Mouse (Mus musculus) liver, embryonic 11.5 days (tissue): Measurements from ENCODE around the gene Baat. TPM values are rescaled to one million over a fixed set of nuclear protein-coding genes. Genes with fewer than 3 reads are reported as not detected.

Experiments used
- ATAC-seq: fragments of 200-750 bp; cut with Nextera tagmentation; replicated peaks from 2 replicates; pipeline ENCODE4 v1.8.0; 2017; ENCODE audit warnings: moderate number of reproducible peaks, mild to moderate bottlenecking, moderate TSS enrichment, moderate library complexity; ENCODE audit not compliant: low FRiP score
- DNase-seq: peaks from one replicate; pipeline ENCODE4 v3.0.0-alpha.2; 2017; ENCODE audit warnings: low spot score
- H3K27ac ChIP-seq: fragments of 300-500 bp; sonication (generic); 2 replicates; pipeline ENCODE4 v1.5.1; 2014; ENCODE audit warnings: mild to moderate bottlenecking, low read depth, low read length, control low read depth
- H3K27me3 ChIP-seq: fragments of 300-500 bp; sonication (generic); replicated peaks from 2 replicates; pipeline ENCODE4 v1.6.1; 2014; ENCODE audit warnings: low read length, mixed read lengths; ENCODE audit not compliant: control insufficient read depth, insufficient read depth
- H3K36me3 ChIP-seq: fragments of 300-500 bp; sonication (generic); 2 replicates; pipeline ENCODE4 v1.6.1; 2014; ENCODE audit warnings: mild to moderate bottlenecking, low read length, moderate library complexity, mixed read lengths; ENCODE audit not compliant: control insufficient read depth, insufficient read depth
- H3K4me1 ChIP-seq: fragments of 300-500 bp; sonication (generic); replicated peaks from 2 replicates; pipeline ENCODE4 v1.6.1; 2014; ENCODE audit warnings: low read length, mixed read lengths; ENCODE audit not compliant: control insufficient read depth, insufficient read depth
- H3K4me2 ChIP-seq: fragments of 300-500 bp; sonication (generic); 2 replicates; pipeline ENCODE4 v1.6.1; 2014; ENCODE audit warnings: mild to moderate bottlenecking, control low read depth, moderate library complexity
- H3K4me3 ChIP-seq: fragments of 300-500 bp; sonication (generic); 2 replicates; pipeline ENCODE4 v1.5.1; 2014; ENCODE audit warnings: low read depth, low read length, control low read depth
- H3K9ac ChIP-seq: fragments of 300-500 bp; sonication (generic); 2 replicates; pipeline ENCODE4 v1.6.1; 2014; ENCODE audit warnings: low read depth, low read length, control low read depth
- H3K9me3 ChIP-seq: fragments of 300-500 bp; sonication (generic); 2 replicates; pipeline ENCODE4 v1.6.1; 2016; ENCODE audit warnings: low read length, inconsistent platforms, mixed read lengths; ENCODE audit not compliant: control insufficient read depth
- WGBS: fragments of 180-500 bp; shearing (Covaris S2); extraction: QIAGEN DNeasy Blood & Tissue Kit; methylation state at CpG from one replicate; pipeline ENCODE4 v1.1.7; 2014; 5-methylcytosine and 5-hydroxymethylcytosine counted together
- polyA plus RNA-seq: library from polyadenylated mRNA; unstranded; fragments of >200 nt; fragmentation: Nextera tagmentation; extraction: Ambion mirVana; gene quantifications from 2 replicates; pipeline ENCODE4 v1.2.1, GENCODE M21; 2014

Gene Baat
- polyA plus RNA-seq: 0.25 TPM in 1 of 2 replicates, not detected in the other

GRCm38 (mm10) chr4:49506386-49506785, at the start of gene Baat:
TSS of gene Baat (minus strand) at chr4:49506557.
- Histone ChIP-seq H3K4me1 (no peaks in the 10 kb centered on the region), H3K4me2 (no peak within 1 kb of the TSS), H3K27ac (no peak within 1 kb of the TSS), H3K9ac (no peak within 1 kb of the TSS), H3K9me3 (no peaks in the 10 kb centered on the region), H3K36me3 (no peaks in the 10 kb centered on the region), H3K4me3 (no peak within 1 kb of the TSS), H3K27me3 (no peaks in the 10 kb centered on the region)
- 53% methylated on average over 3 of the region's 3 CpGs for WGBS
- ATAC-seq: no peak
- DNase-seq: no peak

- WGBS: 75% methylated on average over 5 of the region's 5 CpGs
- no peak for ATAC-seq
- no peak overlapping the region for H3K27ac ChIP-seq
Observed at GRCm38 (mm10) chr4:49553380-49553779, 47.0 kb upstream of the Baat start.

DNA sequence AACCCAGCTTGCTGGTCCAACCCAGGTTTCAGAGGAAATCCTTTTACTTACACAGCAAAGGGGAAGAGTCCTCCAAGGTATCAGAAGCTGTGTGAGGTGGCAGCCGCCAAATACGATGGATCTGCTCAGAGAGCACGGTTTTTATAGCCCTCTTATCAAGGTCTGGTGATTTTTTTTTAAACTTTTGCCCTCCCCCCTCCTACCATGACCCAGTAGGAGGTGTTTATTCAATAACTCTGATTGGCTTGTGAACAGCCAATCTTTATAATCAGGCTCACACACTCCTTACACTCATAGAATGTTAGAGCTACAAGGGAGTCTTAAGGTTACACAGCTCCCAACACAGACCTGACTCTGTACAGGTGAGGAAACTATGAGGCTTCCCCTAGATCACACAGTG, 43.0 kb upstream of the Baat start, which contains the start of gene Aldob:
TSS of gene Aldob (minus strand) at position 164 of the 400 bp plus-strand sequence.
- no peak within 1 kb of the TSS for H3K27ac ChIP-seq
- ATAC-seq: no peak
- 0 out of 2 replicates have a peak, but pooled peaks cover 3% of the 10 kb centered on the region for H3K4me1 ChIP-seq
- 0 out of 2 replicates have a peak within 1 kb of the TSS, but pooled peaks have one; percentile 21 for H3K4me2 ChIP-seq
- no peaks in the 10 kb centered on the region for H3K27me3 ChIP-seq
- DNase-seq: no peak
- H3K9me3 ChIP-seq: no peaks in the 10 kb centered on the region
- 37% methylated on average over 3 of the region's 3 CpGs for WGBS
- H3K4me3 ChIP-seq: no peak within 1 kb of the TSS
- no peaks in the 10 kb centered on the region for H3K36me3 ChIP-seq
- no peak within 1 kb of the TSS for H3K9ac ChIP-seq

More at GRCm38 (mm10) chr4:49553380-49553779, 47.0 kb upstream of the Baat start:
- Histone ChIP-seq H3K4me1 (0 out of 2 replicates have a peak, but pooled peaks cover 3% of the 10 kb centered on the region), H3K9ac (no peak overlapping the region), H3K36me3 (no peaks in the 10 kb centered on the region), H3K4me3 (no peak overlapping the region), H3K9me3 (no peaks in the 10 kb centered on the region), H3K4me2 (no peak overlapping the region), H3K27me3 (no peaks in the 10 kb centered on the region)
- DNase-seq: no peak

DNA sequence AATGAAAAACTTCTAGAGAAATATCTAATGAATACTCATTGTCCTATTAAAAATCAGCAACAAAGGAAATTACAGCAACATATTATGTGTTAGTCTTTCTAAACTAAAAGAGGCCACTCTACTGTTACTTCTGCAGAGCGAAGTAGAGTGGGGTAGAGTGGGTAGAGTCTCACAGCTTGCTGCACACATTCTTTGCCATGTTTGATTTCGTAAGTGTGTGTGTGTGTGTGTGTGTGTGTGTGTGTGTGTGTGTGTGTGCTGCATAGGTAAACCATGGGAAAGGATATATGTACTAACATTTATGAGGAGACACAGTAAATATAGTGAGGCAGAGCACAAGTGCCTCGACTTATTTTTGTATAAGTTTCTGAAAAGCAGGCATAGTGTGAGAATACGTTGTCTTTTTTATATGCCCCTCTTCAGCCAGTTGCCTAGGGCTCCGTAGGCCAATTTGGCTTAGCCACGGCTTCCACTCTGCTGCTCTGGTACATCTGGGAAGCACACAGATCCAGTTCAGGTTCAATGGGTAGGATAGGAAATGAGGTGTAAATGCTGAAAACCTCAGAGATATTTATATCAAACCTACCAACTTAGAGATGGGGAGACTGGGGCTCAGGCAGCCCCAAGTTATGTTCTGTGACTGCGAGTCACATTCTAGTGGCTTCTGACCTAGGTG, 41.3 kb upstream of the Baat start:
- no peak overlapping the region for H3K9ac ChIP-seq

DNA sequence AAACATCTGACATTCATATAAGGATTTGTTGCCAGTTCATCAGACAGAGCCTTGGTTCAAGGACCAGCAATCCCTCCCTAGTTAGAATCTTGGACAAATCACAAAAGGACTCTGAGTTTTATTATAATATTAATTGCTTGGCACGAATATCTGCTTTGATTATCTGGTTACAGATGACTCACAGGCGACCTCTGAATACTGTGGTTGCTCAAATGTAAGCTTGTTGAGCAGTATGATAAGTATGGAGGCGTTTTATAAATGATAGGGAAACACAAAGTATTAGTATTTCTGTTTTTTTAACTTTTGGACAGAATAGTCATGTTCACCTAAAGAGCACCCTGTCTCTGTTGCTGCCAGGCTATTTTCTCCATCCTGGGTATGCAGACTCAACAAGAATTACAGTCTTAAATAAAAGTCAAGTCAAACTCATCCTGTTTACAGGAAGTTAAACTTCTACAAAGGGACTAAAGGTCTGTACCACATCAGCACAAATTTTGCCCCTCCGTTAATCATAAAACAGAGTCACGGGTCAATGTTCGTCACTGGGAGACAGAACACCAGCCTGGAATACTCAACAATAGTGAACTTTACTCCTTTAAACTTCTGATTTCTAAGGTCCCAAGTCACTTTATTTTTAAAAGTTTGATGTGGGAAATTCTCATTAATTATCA, 40.7 kb upstream of the Baat start:
- Histone ChIP-seq H3K27ac (peak overlapping the region; percentile 8; the same call in 1 of the 2 replicates), H3K36me3 (no peaks in the 10 kb centered on the region), H3K27me3 (no peaks in the 10 kb centered on the region), H3K4me1 (0 out of 2 replicates have a peak, but pooled peaks cover 3% of the 10 kb centered on the region), H3K9ac (no peak overlapping the region), H3K4me3 (no peak overlapping the region), H3K4me2 (no peak overlapping the region), H3K9me3 (no peaks in the 10 kb centered on the region)
- 53% methylated on average over 6 of the region's 6 CpGs for WGBS
- ATAC-seq (peak; percentile 70; the same call in 1 of the 2 replicates), DNase-seq (no peak)

More for the DNA sequence above, 41.3 kb upstream of the Baat start:
- Histone ChIP-seq H3K36me3 (no peaks in the 10 kb centered on the region), H3K9me3 (no peaks in the 10 kb centered on the region), H3K4me1 (0 out of 2 replicates have a peak, but pooled peaks cover 3% of the 10 kb centered on the region), H3K27me3 (no peaks in the 10 kb centered on the region), H3K4me2 (0 out of 2 replicates have a peak overlapping the region, but pooled peaks have one; percentile 0), H3K4me3 (no peak overlapping the region), H3K27ac (no peak overlapping the region)
- DNase-seq (no peak), ATAC-seq (no peak)
- WGBS: 79% methylated on average over 7 of the region's 7 CpGs

- Histone ChIP-seq H3K4me1 (0 out of 2 replicates have a peak, but pooled peaks cover 3% of the 10 kb centered on the region), H3K9ac (no peak overlapping the region)
- 83% methylated on average over 2 of the region's 2 CpGs for WGBS
Observed at GRCm38 (mm10) chr4:49546026-49546425, 39.7 kb upstream of the Baat start.

DNA sequence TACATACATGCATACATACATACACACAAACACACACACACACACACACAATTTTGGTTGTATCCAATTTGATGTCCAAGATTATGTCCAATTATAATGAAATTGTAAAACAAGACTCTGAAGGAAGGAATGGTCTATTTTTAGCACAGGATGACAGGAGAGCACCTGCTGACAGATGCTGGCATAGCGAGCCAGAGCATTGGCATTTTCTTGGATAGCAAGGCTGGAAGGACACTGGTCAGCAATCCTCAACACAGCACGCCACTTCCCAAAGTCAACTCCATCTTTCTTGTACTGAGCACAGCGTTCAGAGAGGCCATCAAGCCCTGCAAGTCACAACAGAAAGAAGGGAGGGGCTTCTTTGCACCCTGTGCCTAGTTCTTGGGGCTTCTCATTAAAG, 34.6 kb upstream of the Baat start:
- H3K9ac ChIP-seq: no peak overlapping the region
- DNase-seq: no peak
- H3K27me3 ChIP-seq: no peaks in the 10 kb centered on the region
- H3K4me1 ChIP-seq: no peaks in the 10 kb centered on the region
- no peak for ATAC-seq
- no peak overlapping the region for H3K27ac ChIP-seq
- H3K36me3 ChIP-seq: no peaks in the 10 kb centered on the region
- H3K9me3 ChIP-seq: no peaks in the 10 kb centered on the region
- no peak overlapping the region for H3K4me3 ChIP-seq
- H3K4me2 ChIP-seq: no peak overlapping the region
- WGBS: 65% methylated on average over 3 of the region's 3 CpGs

More at GRCm38 (mm10) chr4:49546026-49546425, 39.7 kb upstream of the Baat start:
- no peak for DNase-seq
- H3K4me2 ChIP-seq: no peak overlapping the region
- no peaks in the 10 kb centered on the region for H3K27me3 ChIP-seq
- no peaks in the 10 kb centered on the region for H3K9me3 ChIP-seq
- H3K27ac ChIP-seq: no peak overlapping the region
- no peak overlapping the region for H3K4me3 ChIP-seq
- H3K36me3 ChIP-seq: no peaks in the 10 kb centered on the region
- no peak for ATAC-seq

- H3K27me3 ChIP-seq: no peaks in the 10 kb centered on the region
- H3K4me2 ChIP-seq: no peak overlapping the region
- no peaks in the 10 kb centered on the region for H3K36me3 ChIP-seq
- ATAC-seq (no peak), DNase-seq (no peak)
- 67% methylated on average over 6 of the region's 6 CpGs for WGBS
- H3K4me3 ChIP-seq: no peak overlapping the region
- H3K4me1 ChIP-seq: no peaks in the 10 kb centered on the region
- H3K9ac ChIP-seq: no peak overlapping the region
- H3K9me3 ChIP-seq: no peaks in the 10 kb centered on the region
- no peak overlapping the region for H3K27ac ChIP-seq
Observed at GRCm38 (mm10) chr4:49539665-49540064, 33.3 kb upstream of the Baat start.
